Mouse (Mus musculus) heart, postnatal 0 days (tissue): ENCODE measurements around the gene 3100002H09Rik. TPM values are rescaled to one million over a fixed set of nuclear protein-coding genes. Genes with fewer than 3 reads are reported as not detected.

ENCODE experiments used
- ATAC-seq: fragments of 200-750 bp; cut with Nextera tagmentation; 2 replicates; pipeline ENCODE4 v1.8.0; 2017; ENCODE audit warnings: low read depth, moderate number of reproducible peaks, moderate library complexity; ENCODE audit not compliant: insufficient read depth
- DNase-seq: peaks from one replicate; pipeline ENCODE4 v3.0.0-alpha.2; 2016; ENCODE audit warnings: low spot score
- H3K27ac ChIP-seq: fragments of 300-500 bp; sonication (generic); 2 replicates; pipeline ENCODE4 v1.5.1; 2014; ENCODE audit warnings: low read depth, mild to moderate bottlenecking
- H3K27me3 ChIP-seq: fragments of 300-500 bp; sonication (generic); 2 replicates; pipeline ENCODE4 v1.6.1; 2014; ENCODE audit warnings: low read length, mixed read lengths; ENCODE audit not compliant: control insufficient read depth, insufficient read depth
- H3K36me3 ChIP-seq: fragments of 300-500 bp; sonication (generic); replicated peaks from 2 replicates; pipeline ENCODE4 v1.6.1; 2014; ENCODE audit warnings: low read length, mixed read lengths; ENCODE audit not compliant: control insufficient read depth, insufficient read depth
- H3K4me1 ChIP-seq: fragments of 300-500 bp; sonication (generic); 2 replicates; pipeline ENCODE4 v1.6.1; 2014; ENCODE audit warnings: antibody characterized with exemption; ENCODE audit not compliant: control insufficient read depth, insufficient read depth
- H3K4me2 ChIP-seq: fragments of 300-500 bp; sonication (generic); 2 replicates; pipeline ENCODE4 v1.6.1; 2014; ENCODE audit warnings: low read depth, mild to moderate bottlenecking, low read length, moderate library complexity
- H3K4me3 ChIP-seq: fragments of 300-500 bp; sonication (generic); 2 replicates; pipeline ENCODE4 v1.5.1; 2014; ENCODE audit warnings: low read depth, low read length
- H3K9ac ChIP-seq: fragments of 300-500 bp; sonication (generic); replicated peaks from 2 replicates; pipeline ENCODE4 v1.6.1; 2014; ENCODE audit warnings: low read depth, low read length, mixed read lengths
- H3K9me3 ChIP-seq: fragments of 300-500 bp; sonication (generic); replicated peaks from 2 replicates; pipeline ENCODE4 v1.6.1; 2016; ENCODE audit warnings: low read length; ENCODE audit not compliant: control insufficient read depth
- CTCF ChIP-seq: IDR thresholded peaks from 2 replicates; pipeline ENCODE4 v1.5.1; 2016; ENCODE audit warnings: antibody characterized with exemption, control low read depth, low read depth
- EP300 ChIP-seq: IDR thresholded peaks from 2 replicates; pipeline ENCODE4 v1.6.1; 2016; ENCODE audit warnings: antibody characterized with exemption, low read depth
- WGBS: fragments of 180-500 bp; shearing (Covaris S2); extraction: QIAGEN DNeasy Blood & Tissue Kit; methylation state at CpG from one replicate; pipeline ENCODE4 v1.1.7; 2014; 5-methylcytosine and 5-hydroxymethylcytosine counted together
- polyA plus RNA-seq: library from polyadenylated mRNA; unstranded; fragments of >200 nt; fragmentation: Nextera tagmentation; extraction: Ambion mirVana; gene quantifications from 2 replicates; pipeline ENCODE4 v1.2.1, GENCODE M21; 2015
- total RNA-seq: library from RNA; depleted of rRNA; stranded (reverse); fragments of >200 nt; gene quantifications from 2 replicates; pipeline ENCODE4 v1.2.3, GENCODE M21; 2014; ENCODE audit warnings: low replicate concordance

The 3100002H09Rik gene
- total and polyA plus RNA-seq, 2 experiments from 2014 or later = not detected

DNA sequence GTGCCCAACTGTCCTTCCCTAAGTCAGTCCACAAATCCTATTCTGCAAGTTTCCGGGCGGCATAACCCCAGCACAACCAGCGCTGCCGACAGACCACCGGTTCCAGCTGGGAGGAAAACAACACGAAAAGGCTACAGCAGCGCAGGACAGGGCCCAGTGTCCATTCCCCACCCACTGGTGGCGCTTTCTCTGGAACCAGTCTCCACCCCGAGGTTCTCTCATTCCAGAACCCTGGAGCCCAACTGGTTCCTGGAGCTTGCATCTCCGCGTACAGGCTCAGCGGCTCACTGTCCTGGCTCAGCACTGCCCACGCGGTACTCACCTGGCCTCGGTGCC lies 45.9 kb upstream of the 3100002H09Rik start, which contains the start of gene Pou3f1:
Gene Pou3f1, plus strand, starts transcription at position 290 of the 336 bp plus-strand sequence.
- peak within 1 kb of the TSS; percentile 41; the same call in 1 of the 2 replicates for H3K9ac ChIP-seq
- peaks cover 5% of the 10 kb centered on the region for H3K4me1 ChIP-seq
- H3K9me3 ChIP-seq = no peaks in the 10 kb centered on the region
- WGBS = 4% methylated on average over 15 of the region's 15 CpGs
- H3K4me2 ChIP-seq = peak within 1 kb of the TSS; percentile 99
- no peaks in the 10 kb centered on the region for H3K36me3 ChIP-seq
- H3K27ac ChIP-seq = no peak within 1 kb of the TSS
- TF ChIP-seq EP300 (no peak), CTCF (no peak)
- H3K4me3 ChIP-seq = peak within 1 kb of the TSS; percentile 67
- DNase-seq = no peak
- no peak for ATAC-seq
- peaks cover 75% of the 10 kb centered on the region for H3K27me3 ChIP-seq

DNA sequence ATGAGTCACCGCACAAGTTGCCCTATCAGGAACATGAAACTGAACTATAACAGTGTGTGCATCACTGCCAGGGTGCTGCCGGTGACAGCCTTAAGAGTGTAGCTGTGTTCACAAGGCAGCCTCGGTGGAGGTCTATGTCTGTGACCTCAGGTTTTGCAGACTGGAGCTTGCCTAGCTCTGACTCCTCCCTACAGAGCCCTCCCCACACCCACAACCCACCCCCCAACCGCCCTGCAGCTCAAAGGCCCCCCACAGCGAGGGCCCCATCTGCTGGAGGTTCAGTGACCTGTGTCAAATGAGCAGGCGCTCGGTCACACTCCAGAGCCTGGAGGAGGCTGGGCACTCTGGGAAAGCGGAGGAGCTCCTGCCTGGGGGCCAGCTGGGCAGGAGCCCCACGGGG lies 42.3 kb upstream of the 3100002H09Rik start:
- Histone ChIP-seq H3K9ac (no peak overlapping the region), H3K4me2 (peak overlapping the region; percentile 30), H3K36me3 (no peaks in the 10 kb centered on the region), H3K27me3 (peaks cover 43% of the 10 kb centered on the region), H3K4me1 (peaks cover 5% of the 10 kb centered on the region), H3K4me3 (no peak overlapping the region), H3K9me3 (no peaks in the 10 kb centered on the region), H3K27ac (peak overlapping the region; percentile 66)
- 8% methylated on average over 9 of the region's 9 CpGs for WGBS
- TF ChIP-seq EP300 (no peak), CTCF (peak; percentile 28; the same call in 1 of the 2 replicates)
- ATAC-seq (peak; percentile 87), DNase-seq (peak; percentile 72)

DNA sequence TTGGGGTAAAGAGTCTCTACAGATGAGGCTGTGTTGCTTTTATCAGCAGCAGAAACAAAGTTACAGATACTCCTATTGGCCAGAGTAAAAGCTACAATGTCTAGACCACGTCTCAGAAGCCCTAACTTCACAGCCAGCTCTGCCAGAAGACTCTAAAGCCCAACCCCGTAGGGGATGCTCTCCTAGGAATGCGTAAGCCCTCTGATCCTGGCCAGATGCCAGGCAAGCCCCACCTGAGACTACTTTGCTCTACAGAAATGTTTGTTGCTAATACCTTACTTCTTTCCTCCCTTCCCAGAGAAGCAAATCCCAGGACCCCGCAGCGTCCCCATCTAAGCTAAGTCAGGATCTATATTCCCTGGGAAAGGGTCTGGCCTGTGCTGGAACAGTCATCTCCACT lies 37.3 kb upstream of the 3100002H09Rik start:
- ATAC-seq (no peak), DNase-seq (no peak)
- Histone ChIP-seq H3K27me3 (peaks cover 3% of the 10 kb centered on the region; the same call in 1 of the 2 replicates), H3K4me3 (no peak overlapping the region), H3K4me1 (peaks cover 26% of the 10 kb centered on the region), H3K9ac (no peak overlapping the region), H3K9me3 (no peaks in the 10 kb centered on the region), H3K4me2 (no peak overlapping the region), H3K36me3 (no peaks in the 10 kb centered on the region), H3K27ac (no peak overlapping the region)
- TF ChIP-seq CTCF (no peak), EP300 (no peak)
- WGBS = 57% methylated on average over 5 of the region's 5 CpGs

GRCm38 (mm10) chr4:124646591-124646990 lies 36.0 kb upstream of the 3100002H09Rik start:
- Histone ChIP-seq H3K4me1 (peaks cover 24% of the 10 kb centered on the region), H3K36me3 (no peaks in the 10 kb centered on the region), H3K27me3 (peaks cover 3% of the 10 kb centered on the region; the same call in 1 of the 2 replicates), H3K27ac (peak overlapping the region; percentile 30; the same call in 1 of the 2 replicates), H3K4me3 (peak overlapping the region; percentile 30), H3K9ac (0 out of 2 replicates have a peak overlapping the region, but pooled peaks have one; percentile 26), H3K4me2 (peak overlapping the region; percentile 54), H3K9me3 (no peaks in the 10 kb centered on the region)
- no peak for TF ChIP-seq EP300
- no peak for TF ChIP-seq CTCF
- peak; percentile 48 for ATAC-seq
- WGBS = 13% methylated on average over 8 of the region's 8 CpGs
- peak; percentile 49 for DNase-seq

DNA sequence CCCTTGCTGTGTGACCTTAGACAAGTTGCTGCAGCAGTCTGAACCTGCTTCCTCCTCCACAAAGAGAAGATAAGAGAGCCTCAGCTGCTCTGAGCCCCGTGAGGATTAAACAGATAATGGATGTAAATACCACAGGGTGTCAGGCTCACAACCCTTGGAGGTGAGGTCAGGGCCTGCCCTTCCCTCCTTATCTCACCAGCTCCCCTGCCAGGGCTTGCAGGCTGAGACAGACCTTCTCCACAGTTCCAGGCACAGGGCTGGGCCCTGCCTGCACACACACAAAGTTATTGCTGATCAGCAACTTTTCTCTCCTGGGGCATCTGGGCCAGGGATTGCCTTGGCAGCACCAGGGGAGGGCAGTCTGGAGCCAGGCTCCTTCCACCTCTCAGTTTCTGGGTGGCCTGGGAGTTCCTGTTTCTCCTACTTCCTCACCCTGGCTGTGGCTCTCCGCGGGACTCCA lies 34.4 kb upstream of the 3100002H09Rik start:
- Histone ChIP-seq H3K27ac (no peak overlapping the region), H3K27me3 (peaks cover 3% of the 10 kb centered on the region; the same call in 1 of the 2 replicates), H3K4me3 (no peak overlapping the region), H3K9me3 (no peaks in the 10 kb centered on the region), H3K9ac (no peak overlapping the region), H3K4me2 (no peak overlapping the region), H3K36me3 (no peaks in the 10 kb centered on the region), H3K4me1 (peaks cover 24% of the 10 kb centered on the region)
- 22% methylated on average over 3 of the region's 3 CpGs for WGBS
- DNase-seq = no peak
- 0 out of 2 replicates have a peak, but pooled peaks have one; percentile 10 for ATAC-seq
- peak; percentile 18; the same call in 1 of the 2 replicates for TF ChIP-seq CTCF
- no peak for TF ChIP-seq EP300

DNA sequence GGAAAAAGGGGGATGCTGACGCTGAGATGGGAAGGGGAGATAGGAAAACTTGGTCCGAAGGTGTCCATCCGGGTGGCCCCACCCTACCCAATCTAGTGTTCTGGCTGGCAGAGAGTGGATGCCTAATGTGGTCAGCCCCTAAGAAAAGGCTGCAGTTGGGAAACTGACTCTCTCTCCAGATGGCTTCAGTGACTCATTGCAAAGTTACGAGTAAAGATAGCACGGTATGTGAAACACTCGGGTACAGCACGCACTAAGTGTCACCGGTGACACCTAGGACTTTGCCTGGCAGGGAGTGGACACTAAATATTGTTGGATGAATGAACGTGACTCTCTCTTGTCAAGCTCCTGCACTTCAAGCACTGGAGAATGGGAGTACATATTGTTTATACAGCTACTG lies 33.3 kb upstream of the 3100002H09Rik start:
- DNase-seq = peak; percentile 51
- 41% methylated on average over 9 of the region's 9 CpGs for WGBS
- H3K4me1 ChIP-seq = peaks cover 24% of the 10 kb centered on the region

More for the DNA sequence above, 33.3 kb upstream of the 3100002H09Rik start:
- no peaks in the 10 kb centered on the region for H3K9me3 ChIP-seq
- no peak overlapping the region for H3K9ac ChIP-seq
- H3K27me3 ChIP-seq = 0 out of 2 replicates have a peak, but pooled peaks cover under 1% of the 10 kb centered on the region
- ATAC-seq = peak; percentile 78
- H3K4me2 ChIP-seq = no peak overlapping the region
- peak overlapping the region; percentile 66 for H3K27ac ChIP-seq
- H3K36me3 ChIP-seq = no peaks in the 10 kb centered on the region
- TF ChIP-seq CTCF = no peak
- TF ChIP-seq EP300 = peak; percentile 30; the same call in 1 of the 2 replicates
- H3K4me3 ChIP-seq = no peak overlapping the region
